Mouse (Mus musculus) ES-E14 (cell line): ENCODE results near the gene Mrtfb. TPM values are rescaled to one million over a fixed set of nuclear protein-coding genes. Genes with fewer than 3 reads are reported as not detected.

ENCODE experiments used
- DNase-seq: peaks from one replicate; pipeline ENCODE4 v3.0.0-alpha.2; 2013; ENCODE audit warnings: low read depth, low spot score
- H3K27ac ChIP-seq: 2 replicates; pipeline ENCODE4 v1.5.1; 2012; ENCODE audit warnings: low read depth, mild to moderate bottlenecking, low read length, moderate library complexity, mixed read lengths; ENCODE audit not compliant: poor library complexity, insufficient read depth, severe bottlenecking
- H3K36me3 ChIP-seq: 2 replicates; pipeline ENCODE4 v1.6.1; 2012; ENCODE audit warnings: mild to moderate bottlenecking, low read length, moderate library complexity, mixed read lengths; ENCODE audit not compliant: control insufficient read depth, poor library complexity, insufficient read depth, severe bottlenecking
- H3K4me1 ChIP-seq, 2 experiments: fragments of 150-350 bp in 1 of 2; sonication (generic) in 1 of 2; 2 replicates each; pipeline ENCODE4 v1.6.1; 2012; ENCODE audit warnings: low read length in 2 of 2, mild to moderate bottlenecking in 1 of 2, mixed read lengths in 1 of 2; ENCODE audit not compliant: control insufficient read depth in 2 of 2, insufficient read depth in 2 of 2, poor library complexity in 1 of 2
- H3K4me3 ChIP-seq, 2 experiments: fragments of 150-350 bp in 1 of 2; sonication (generic) in 1 of 2; 2 replicates each; pipeline ENCODE4 v1.5.1; 2012; ENCODE audit warnings: low read length in 2 of 2, low read depth in 1 of 2, mild to moderate bottlenecking in 1 of 2, mixed read lengths in 1 of 2; ENCODE audit not compliant: insufficient read depth in 1 of 2, poor library complexity in 1 of 2, severe bottlenecking in 1 of 2
- H3K9ac ChIP-seq: 2 replicates; pipeline ENCODE4 v1.6.1; 2012; ENCODE audit warnings: low read depth, mild to moderate bottlenecking, low read length, mixed read lengths; ENCODE audit not compliant: poor library complexity, insufficient read depth, severe bottlenecking
- H3K9me3 ChIP-seq: fragments of 150-350 bp; sonication (generic); 2 replicates; pipeline ENCODE4 v1.6.1; 2012; ENCODE audit warnings: low read depth, mild to moderate bottlenecking, low read length; ENCODE audit not compliant: control insufficient read depth, insufficient read depth
- CHD2 ChIP-seq: IDR thresholded peaks from 2 replicates; pipeline ENCODE4 v1.6.1; 2014; ENCODE audit warnings: mild to moderate bottlenecking, low read depth, low read length, inconsistent platforms
- HCFC1 ChIP-seq: IDR thresholded peaks from 2 replicates; pipeline ENCODE4 v1.6.1; 2012; ENCODE audit warnings: low read length, inconsistent platforms, borderline replicate concordance; ENCODE audit not compliant: insufficient read depth
- MAFK ChIP-seq: IDR thresholded peaks from 2 replicates; pipeline ENCODE4 v1.6.1; 2014; ENCODE audit warnings: mild to moderate bottlenecking, low read depth, low read length, inconsistent platforms; ENCODE audit not compliant: insufficient read depth
- ZC3H11A ChIP-seq: IDR thresholded peaks from 2 replicates; pipeline ENCODE4 v1.6.1; 2012; ENCODE audit warnings: low read depth, mild to moderate bottlenecking, inconsistent platforms, low read length, borderline replicate concordance
- ZNF384 ChIP-seq: IDR thresholded peaks from 2 replicates; pipeline ENCODE4 v1.6.1; 2012; ENCODE audit warnings: low read depth, low read length, inconsistent platforms
- in situ Hi-C, 2 experiments: fragments of 600-800 bp; cut with MboI; formaldehyde crosslinking; loops; one replicate each; pipeline ENCODE4 v1.15.1; 2025; ENCODE audit warnings: low sequenced_read_pairs in 2 of 2, inconsistent platforms in 1 of 2; ENCODE audit not compliant: unreplicated experiment in 2 of 2
- total RNA-seq: library from RNA; depleted of rRNA; stranded (reverse); fragments of 300-350 nt; gene quantifications from 2 replicates; pipeline ENCODE4 v1.2.3, GENCODE M21; 2012

Gene Mrtfb
- total RNA-seq, 1 experiment = 9.6 TPM

GRCm38 (mm10) chr16:13423587-13424355 is 167.5 kb downstream of the Mrtfb start:
- peaks cover 0 to 7% of the 10 kb centered on the region in 2 experiments; a peak in 1 of 4 replicates for H3K4me1 ChIP-seq
- in situ Hi-C loops = no loop called here
- no peak overlapping the region for H3K27ac ChIP-seq
- H3K9ac ChIP-seq = no peak overlapping the region
- H3K9me3 ChIP-seq = no peaks in the 10 kb centered on the region
- no peak for DNase-seq
- TF ChIP-seq ZC3H11A = no peak
- no peak for TF ChIP-seq HCFC1
- no peak for TF ChIP-seq CHD2
- no peak for TF ChIP-seq ZNF384
- TF ChIP-seq MAFK = no peak
- no peak overlapping the region for H3K4me3 ChIP-seq
- no peaks in the 10 kb centered on the region for H3K36me3 ChIP-seq

DNA sequence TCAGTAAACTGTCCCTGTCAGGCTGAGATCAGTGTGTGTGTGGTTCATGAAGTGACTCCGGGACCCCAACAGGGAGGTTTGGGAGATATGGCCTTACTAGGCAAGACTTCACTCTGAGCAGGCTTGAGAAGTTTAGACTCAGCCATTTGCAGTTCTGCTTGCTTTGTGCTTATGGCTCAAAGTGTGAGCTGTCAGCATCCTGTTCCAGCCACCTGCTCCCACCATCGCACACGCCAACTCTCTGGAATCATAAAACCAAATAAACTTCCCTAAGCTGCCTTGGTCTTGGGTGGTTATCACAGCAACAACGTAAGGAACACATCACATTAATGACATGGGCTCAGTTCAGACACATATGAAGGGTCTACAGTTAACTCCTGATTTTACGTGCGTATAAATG is 169.5 kb downstream of the Mrtfb start:
- H3K9ac ChIP-seq = no peak overlapping the region
- H3K9me3 ChIP-seq = no peaks in the 10 kb centered on the region
- no peak overlapping the region for H3K4me3 ChIP-seq
- no peak for TF ChIP-seq CHD2
- DNase-seq = no peak
- peaks cover 0 to 7% of the 10 kb centered on the region in 2 experiments; a peak in 1 of 4 replicates for H3K4me1 ChIP-seq
- in situ Hi-C loops = no loop called here
- no peaks in the 10 kb centered on the region for H3K36me3 ChIP-seq
- H3K27ac ChIP-seq = no peak overlapping the region

DNA sequence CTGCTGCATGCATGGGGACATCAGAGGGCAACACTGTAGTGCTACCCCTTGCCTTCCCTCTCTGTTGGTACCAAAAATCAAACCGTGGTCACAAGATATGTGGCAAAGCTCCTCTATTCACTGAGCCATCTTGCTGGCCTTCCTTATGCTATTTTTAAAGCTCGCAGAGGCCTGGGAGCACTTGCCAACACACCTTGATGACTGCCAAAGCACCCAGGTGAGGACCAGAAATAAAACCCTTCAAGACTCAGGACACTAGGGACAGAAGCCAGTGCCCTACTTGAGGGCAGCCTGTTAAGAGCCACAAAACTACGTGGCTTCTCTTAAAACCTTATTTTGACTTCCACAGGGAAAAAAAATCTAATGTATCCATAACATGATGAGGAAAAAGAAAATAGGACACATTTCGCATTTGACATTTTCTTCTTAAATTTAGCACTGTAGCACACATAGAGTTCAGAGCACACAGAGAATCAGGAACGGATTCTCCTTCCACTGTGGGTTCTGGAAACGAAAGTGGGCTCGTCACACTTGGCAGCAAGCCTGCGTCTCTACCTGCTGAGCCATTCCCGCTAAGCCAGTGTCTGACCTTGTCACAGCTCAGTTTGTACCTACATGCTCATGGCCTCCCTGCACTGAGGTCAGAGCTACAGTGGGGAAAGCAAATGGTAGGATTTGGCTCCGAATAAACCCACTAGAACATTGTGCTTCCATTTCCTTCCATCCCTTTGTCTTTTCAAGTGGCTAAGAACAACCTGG is 170.7 kb downstream of the Mrtfb start:
- H3K27ac ChIP-seq = no peak overlapping the region; the same call in 1 of the 2 replicates
- peaks cover 0 to 7% of the 10 kb centered on the region in 2 experiments; a peak in 1 of 4 replicates for H3K4me1 ChIP-seq
- DNase-seq = no peak
- no peak overlapping the region for H3K9ac ChIP-seq
- in situ Hi-C loops = no loop called here
- TF ChIP-seq HCFC1 = no peak
- no peak for TF ChIP-seq ZC3H11A
- TF ChIP-seq ZNF384 = no peak
- TF ChIP-seq CHD2 = no peak
- no peak for TF ChIP-seq MAFK
- H3K36me3 ChIP-seq = no peaks in the 10 kb centered on the region
- no peak overlapping the region for H3K4me3 ChIP-seq
- no peaks in the 10 kb centered on the region for H3K9me3 ChIP-seq

DNA sequence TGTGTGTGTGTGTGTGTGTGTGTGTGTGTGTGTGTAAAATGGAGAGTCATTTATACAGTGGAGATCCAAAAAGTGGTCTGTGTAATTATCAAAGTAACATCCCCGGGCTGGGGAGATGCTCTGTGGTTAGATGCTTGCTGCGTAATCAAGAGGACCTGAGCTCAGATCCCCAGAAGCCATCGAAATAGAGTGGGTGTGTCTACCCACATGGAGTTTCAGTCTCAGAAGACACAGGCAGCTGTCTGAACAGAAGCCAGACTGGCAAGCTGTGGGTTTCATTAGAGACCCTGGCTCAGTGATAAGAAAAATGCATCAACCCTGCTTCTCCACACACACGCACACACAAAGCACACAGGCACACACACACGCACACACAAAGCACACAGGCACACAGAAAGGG is 171.8 kb downstream of the Mrtfb start:
- no peak overlapping the region for H3K9ac ChIP-seq
- H3K27ac ChIP-seq = no peak overlapping the region
- H3K9me3 ChIP-seq = no peaks in the 10 kb centered on the region
- in situ Hi-C loops = no loop called here
- no peak for DNase-seq
- peaks cover 0 to 7% of the 10 kb centered on the region in 2 experiments; a peak in 1 of 4 replicates for H3K4me1 ChIP-seq
- H3K36me3 ChIP-seq = no peaks in the 10 kb centered on the region
- no peak overlapping the region for H3K4me3 ChIP-seq
- TF ChIP-seq MAFK (no peak), CHD2 (no peak), ZNF384 (no peak), HCFC1 (no peak), ZC3H11A (no peak)
